Mouse (Mus musculus) erythroid progenitor cell, adult 5-6 weeks (primary cell): Measurements from ENCODE around the gene Adamtsl2. TPM values are rescaled to one million over a fixed set of nuclear protein-coding genes. Genes with fewer than 3 reads are reported as not detected.

Experiments used
- ATAC-seq: replicated peaks from 2 replicates; pipeline ENCODE4 v1.8.0; 2016; ENCODE audit warnings: moderate number of reproducible peaks, mild to moderate bottlenecking, moderate TSS enrichment, inconsistent platforms; ENCODE audit not compliant: poor library complexity, low FRiP score, severe bottlenecking
- total RNA-seq, 2 experiments: library from RNA; stranded (forward) in 1 of 2; stranded (reverse) in 1 of 2; fragments of 150-400 nt in 1 of 2; fragments of 186-747, 209-891 nt in 1 of 2; gene quantifications; 2 replicates each; pipeline versions ENCODE4 v1.2.3 to v1.2.4; 2015 to 2017; ENCODE audit warnings: low replicate concordance in 2 of 2

Adamtsl2 gene
- total RNA-seq, 2 experiments from 2014 or later: not detected

- ATAC-seq: no peak
Observed at GRCm38 (mm10) chr2:27073407-27073806, 5.8 kb upstream of the Adamtsl2 start.

GRCm38 (mm10) chr2:27074804-27075203 lies 4.4 kb upstream of the Adamtsl2 start:
- ATAC-seq: no peak

GRCm38 (mm10) chr2:27075485-27075884 lies 3.7 kb upstream of the Adamtsl2 start:
- ATAC-seq: no peak

GRCm38 (mm10) chr2:27077655-27078244 lies 1.4 kb upstream of the Adamtsl2 start:
- no peak for ATAC-seq

GRCm38 (mm10) chr2:27078312-27078711 lies 867 bp upstream of the Adamtsl2 start:
- no peak for ATAC-seq

GRCm38 (mm10) chr2:27079649-27080048 lies 470 bp downstream of the Adamtsl2 start:
- ATAC-seq: no peak

GRCm38 (mm10) chr2:27083761-27084475 lies 4.7 kb downstream of the Adamtsl2 start:
- no peak for ATAC-seq

- ATAC-seq: no peak
Observed at GRCm38 (mm10) chr2:27084963-27085362, 5.8 kb downstream of the Adamtsl2 start.

- ATAC-seq: no peak
Observed at GRCm38 (mm10) chr2:27085801-27086200, 6.6 kb downstream of the Adamtsl2 start.

- no peak for ATAC-seq
Observed at GRCm38 (mm10) chr2:27086483-27087010, 7.4 kb downstream of the Adamtsl2 start.

- ATAC-seq: no peak
Observed at GRCm38 (mm10) chr2:27087581-27087980, 8.4 kb downstream of the Adamtsl2 start.

- no peak for ATAC-seq
Observed at GRCm38 (mm10) chr2:27088071-27088644, 9.0 kb downstream of the Adamtsl2 start.

GRCm38 (mm10) chr2:27088700-27089099 lies 9.5 kb downstream of the Adamtsl2 start:
- ATAC-seq: no peak

- ATAC-seq: no peak
Observed at GRCm38 (mm10) chr2:27089238-27089637, 10.1 kb downstream of the Adamtsl2 start.

GRCm38 (mm10) chr2:27095178-27095577 lies 16.0 kb downstream of the Adamtsl2 start:
- no peak for ATAC-seq

- ATAC-seq: no peak
Observed at GRCm38 (mm10) chr2:27096341-27096981, 17.3 kb downstream of the Adamtsl2 start.

GRCm38 (mm10) chr2:27097241-27097656 lies 18.1 kb downstream of the Adamtsl2 start:
- ATAC-seq: no peak

- no peak for ATAC-seq
Observed at GRCm38 (mm10) chr2:27097776-27098175, 18.6 kb downstream of the Adamtsl2 start.

- ATAC-seq: no peak
Observed at GRCm38 (mm10) chr2:27103554-27103953, 24.4 kb downstream of the Adamtsl2 start.

GRCm38 (mm10) chr2:27106816-27107215 lies 27.6 kb downstream of the Adamtsl2 start:
- no peak for ATAC-seq
